Mouse (Mus musculus): Measurements from ENCODE around the gene Nmt1. TPM values are rescaled to one million over a fixed set of nuclear protein-coding genes. Genes with fewer than 3 reads are reported as not detected.

Gene Nmt1
- polyA plus RNA-seq, 1 experiment from 2014 or later: 47.1 TPM

GRCm38 (mm10) chr11:103054798-103055197 is 26.8 kb downstream of the Nmt1 start:
- no peak overlapping the region for H3K4me3 ChIP-seq
- 53% methylated on average over 6 of the region's 6 CpGs for WGBS
- H3K27me3 ChIP-seq (ENCODE audit: insufficient read depth, poor library complexity, severe bottlenecking): no peaks in the 10 kb centered on the region
- H3K4me1 ChIP-seq (replicated peaks): no peaks in the 10 kb centered on the region
- peaks cover 93% of the 10 kb centered on the region for H3K36me3 ChIP-seq
- peak; percentile 63 for DNase-seq (ENCODE audit: low spot score)
- H3K27ac ChIP-seq: no peak overlapping the region
- no peaks in the 10 kb centered on the region for H3K9me3 ChIP-seq

- H3K4me1 ChIP-seq (replicated peaks): no peaks in the 10 kb centered on the region
- no peaks in the 10 kb centered on the region for H3K9me3 ChIP-seq
- H3K36me3 ChIP-seq: peaks cover 95% of the 10 kb centered on the region
- DNase-seq (ENCODE audit: low spot score): no peak
- 95% methylated on average over 7 of the region's 7 CpGs for WGBS
- no peak overlapping the region for H3K27ac ChIP-seq
- no peaks in the 10 kb centered on the region for H3K27me3 ChIP-seq (ENCODE audit: insufficient read depth, poor library complexity, severe bottlenecking)
- H3K4me3 ChIP-seq: no peak overlapping the region
These were observed 28.6 kb downstream of the Nmt1 start for GRCm38 (mm10) chr11:103056636-103057035.

DNA sequence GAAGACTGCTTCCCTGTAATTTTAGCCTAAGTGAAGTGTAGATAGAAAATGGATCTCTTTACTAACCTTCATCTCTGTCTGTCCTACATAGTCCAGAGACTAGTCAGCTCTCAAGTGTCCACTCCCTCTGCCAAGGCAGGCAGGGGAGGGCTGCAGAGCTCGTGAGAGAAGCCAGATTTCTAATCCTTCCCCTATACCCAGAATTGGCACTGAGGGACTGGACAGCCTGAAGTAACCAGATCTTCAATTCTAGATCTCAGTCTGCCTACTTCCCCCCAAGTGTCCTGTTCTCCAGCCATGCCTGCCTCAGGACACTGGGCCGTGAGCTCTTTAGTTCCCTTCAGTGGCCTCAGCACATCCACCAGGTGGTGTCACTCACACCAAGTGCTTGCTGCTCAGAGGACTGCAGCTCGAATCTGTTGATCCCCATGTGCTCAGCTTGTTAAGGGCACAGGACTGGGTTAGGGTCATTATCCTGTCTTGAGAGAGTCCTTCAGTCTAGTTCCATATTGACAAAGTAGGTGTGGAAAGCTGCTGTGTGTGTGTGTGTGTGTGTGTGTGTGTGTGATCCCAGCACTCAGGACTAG is 30.6 kb downstream of the Nmt1 start:
- no peaks in the 10 kb centered on the region for H3K9me3 ChIP-seq
- no peak for DNase-seq (ENCODE audit: low spot score)
- no peaks in the 10 kb centered on the region for H3K27me3 ChIP-seq (ENCODE audit: insufficient read depth, poor library complexity, severe bottlenecking)
- 82% methylated on average over 3 of the region's 3 CpGs for WGBS
- peaks cover 92% of the 10 kb centered on the region for H3K36me3 ChIP-seq
- no peaks in the 10 kb centered on the region for H3K4me1 ChIP-seq (replicated peaks)
- H3K27ac ChIP-seq: no peak overlapping the region
- H3K4me3 ChIP-seq: no peak overlapping the region

DNA sequence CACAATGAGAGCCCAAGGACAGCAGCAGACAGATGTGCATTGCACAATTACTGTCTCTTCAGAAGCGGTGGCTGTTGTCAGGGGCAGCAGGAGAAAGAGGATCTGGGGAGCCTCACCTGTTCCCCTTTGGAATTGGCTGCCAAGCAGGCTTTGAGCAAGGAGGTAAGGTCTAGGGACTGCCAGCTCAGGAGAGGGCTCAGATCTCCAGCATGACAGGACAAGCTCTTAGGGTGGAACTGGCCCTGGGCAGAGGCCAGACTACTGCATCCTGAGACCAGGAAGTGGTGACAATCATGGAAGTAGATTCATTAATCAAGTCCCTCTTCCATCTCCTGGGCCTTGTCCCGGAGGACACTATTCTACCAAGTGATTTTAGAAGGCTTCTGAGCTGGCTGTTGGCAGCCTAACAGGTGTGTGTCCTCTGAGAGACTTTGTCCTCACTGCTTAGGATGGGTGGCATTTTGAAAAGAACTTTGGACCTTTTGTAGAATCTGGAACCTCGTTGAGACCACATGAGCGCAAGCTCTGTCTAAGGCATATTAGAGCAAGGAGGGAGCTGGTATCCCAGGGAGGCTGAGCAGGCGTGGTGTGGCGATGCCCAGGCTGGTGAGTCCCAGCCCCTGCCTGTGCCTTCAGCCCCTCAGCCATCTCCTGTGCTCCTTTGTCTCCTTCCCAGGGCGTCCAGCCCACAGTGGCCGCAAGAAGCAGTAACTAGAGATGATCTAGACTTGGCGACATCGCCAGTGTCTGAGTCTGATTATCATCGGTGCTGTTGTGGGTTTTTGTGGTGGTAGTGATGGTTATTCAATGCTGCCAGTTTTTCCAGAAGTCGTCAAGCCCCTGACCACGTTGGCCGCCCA is 38.4 kb downstream of the Nmt1 start:
- no peaks in the 10 kb centered on the region for H3K4me1 ChIP-seq (replicated peaks)
- no peak overlapping the region for H3K4me3 ChIP-seq
- WGBS: 93% methylated on average over 14 of the region's 14 CpGs
- H3K27me3 ChIP-seq (ENCODE audit: insufficient read depth, poor library complexity, severe bottlenecking): no peaks in the 10 kb centered on the region
- no peak for DNase-seq (ENCODE audit: low spot score)
- peaks cover 95% of the 10 kb centered on the region for H3K36me3 ChIP-seq
- H3K27ac ChIP-seq: no peak overlapping the region
- no peaks in the 10 kb centered on the region for H3K9me3 ChIP-seq

GRCm38 (mm10) chr11:103067051-103067361 is 39.0 kb downstream of the Nmt1 start:
- Histone ChIP-seq H3K27me3 (ENCODE audit: insufficient read depth, poor library complexity, severe bottlenecking) (no peaks in the 10 kb centered on the region), H3K9me3 (no peaks in the 10 kb centered on the region), H3K36me3 (peaks cover 92% of the 10 kb centered on the region), H3K4me1 (replicated peaks) (no peaks in the 10 kb centered on the region), H3K4me3 (no peak overlapping the region), H3K27ac (no peak overlapping the region)
- DNase-seq (ENCODE audit: low spot score): no peak
- 93% methylated on average over 6 of the region's 6 CpGs for WGBS

DNA sequence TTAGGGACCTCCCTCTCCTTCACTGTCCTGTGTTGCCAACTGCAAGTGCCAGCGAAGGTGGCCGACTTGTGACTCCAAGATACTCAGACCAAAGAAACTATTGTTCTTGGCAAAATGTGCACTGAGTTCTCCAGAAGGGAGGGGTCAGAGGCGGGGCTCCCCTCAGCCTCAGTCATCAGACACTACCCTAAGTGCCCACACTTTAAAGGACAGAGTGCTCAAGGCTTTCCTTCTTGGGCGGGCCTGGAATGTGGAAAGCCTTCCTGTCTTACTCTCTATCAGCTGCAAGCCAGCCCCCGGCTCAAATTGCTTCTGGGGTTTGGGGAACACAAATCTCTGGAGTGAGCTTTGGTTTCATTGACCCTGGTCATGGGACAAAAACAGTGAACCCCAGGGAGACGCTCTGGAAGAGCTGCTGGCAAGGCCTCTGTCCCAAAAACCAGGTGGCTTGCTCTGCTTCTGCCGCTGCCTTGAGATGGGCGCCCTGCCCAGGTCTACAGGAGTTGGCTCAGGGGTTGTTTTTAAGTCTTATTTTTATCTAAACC is 39.5 kb downstream of the Nmt1 start:
- Histone ChIP-seq H3K4me3 (no peak overlapping the region), H3K27ac (no peak overlapping the region), H3K27me3 (ENCODE audit: insufficient read depth, poor library complexity, severe bottlenecking) (no peaks in the 10 kb centered on the region), H3K9me3 (no peaks in the 10 kb centered on the region), H3K4me1 (replicated peaks) (no peaks in the 10 kb centered on the region), H3K36me3 (peaks cover 88% of the 10 kb centered on the region)
- DNase-seq (ENCODE audit: low spot score): no peak
- 78% methylated on average over 8 of the region's 8 CpGs for WGBS

DNA sequence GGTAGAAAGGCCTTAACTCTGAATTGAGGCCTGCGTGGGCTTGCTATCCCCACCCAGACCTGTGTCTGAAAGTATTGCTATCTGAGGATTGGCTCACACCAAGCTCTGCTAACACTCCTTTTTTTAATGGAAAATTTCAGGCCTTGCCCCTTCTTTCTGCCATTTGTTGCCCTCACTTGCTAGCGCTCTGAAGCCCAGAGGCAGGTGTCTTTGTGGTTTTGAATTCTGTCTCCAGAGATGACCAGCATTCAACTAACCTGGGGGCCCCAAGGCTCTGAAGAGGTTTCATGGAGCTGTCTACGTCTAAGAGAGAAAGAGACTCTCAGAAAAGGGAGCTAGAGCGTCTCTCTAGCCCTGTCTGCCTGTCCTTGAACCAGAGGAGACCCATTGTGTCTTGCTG is 40.3 kb downstream of the Nmt1 start:
- DNase-seq (ENCODE audit: low spot score): no peak
- H3K4me3 ChIP-seq: no peak overlapping the region
- no peaks in the 10 kb centered on the region for H3K27me3 ChIP-seq (ENCODE audit: insufficient read depth, poor library complexity, severe bottlenecking)
- WGBS: 95% methylated on average over 4 of the region's 4 CpGs
- no peaks in the 10 kb centered on the region for H3K9me3 ChIP-seq
- peaks cover 82% of the 10 kb centered on the region for H3K36me3 ChIP-seq
- H3K27ac ChIP-seq: no peak overlapping the region
- no peaks in the 10 kb centered on the region for H3K4me1 ChIP-seq (replicated peaks)

DNA sequence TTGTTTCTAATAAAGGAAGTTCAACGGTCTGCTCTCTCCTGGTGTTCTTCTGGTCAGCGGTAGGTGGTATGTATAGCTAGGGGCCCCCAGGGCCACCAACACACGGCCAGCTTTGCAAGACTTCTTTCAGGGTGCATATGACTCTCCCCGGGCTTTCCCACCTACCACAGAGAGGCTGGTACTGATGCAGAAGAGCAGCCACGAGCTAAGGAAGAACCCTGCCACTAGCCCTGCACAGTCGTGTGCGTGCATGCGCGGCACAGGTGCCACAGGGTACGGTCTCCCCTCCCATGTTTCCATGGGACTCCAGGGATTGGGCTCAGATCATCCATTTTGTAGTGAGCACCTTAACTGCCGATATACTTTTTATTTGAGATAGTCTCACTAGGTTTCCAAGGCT is 40.9 kb downstream of the Nmt1 start:
- Histone ChIP-seq H3K4me3 (no peak overlapping the region), H3K27me3 (ENCODE audit: insufficient read depth, poor library complexity, severe bottlenecking) (no peaks in the 10 kb centered on the region), H3K36me3 (peaks cover 76% of the 10 kb centered on the region), H3K4me1 (replicated peaks) (peaks cover 2% of the 10 kb centered on the region), H3K9me3 (no peaks in the 10 kb centered on the region), H3K27ac (no peak overlapping the region)
- no peak for DNase-seq (ENCODE audit: low spot score)
- 97% methylated on average over 11 of the region's 11 CpGs for WGBS

DNA sequence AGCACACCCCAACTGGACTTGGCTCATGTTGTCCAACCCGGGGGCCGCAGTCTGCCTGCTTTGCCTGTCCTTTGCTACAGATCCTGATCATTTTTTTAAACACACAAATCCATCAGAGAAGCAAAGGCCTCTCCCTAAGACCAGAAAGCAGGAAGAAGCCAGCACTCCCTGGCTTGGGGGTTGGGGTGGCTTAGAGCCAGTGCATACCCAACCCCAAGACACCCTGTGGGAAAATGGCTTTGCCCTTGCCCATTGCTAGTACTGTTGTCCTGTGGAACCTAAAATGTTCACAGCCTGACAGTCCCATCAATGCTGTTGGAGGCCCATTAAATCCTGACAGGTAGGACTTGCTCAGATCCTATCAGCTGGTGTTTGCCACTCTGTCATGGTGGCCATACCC is 41.7 kb downstream of the Nmt1 start:
- no peak overlapping the region for H3K27ac ChIP-seq
- no peak overlapping the region for H3K4me3 ChIP-seq
- H3K9me3 ChIP-seq: no peaks in the 10 kb centered on the region
- no peak for DNase-seq (ENCODE audit: low spot score)
- H3K4me1 ChIP-seq (replicated peaks): peaks cover 10% of the 10 kb centered on the region
- peaks cover 67% of the 10 kb centered on the region for H3K36me3 ChIP-seq
- H3K27me3 ChIP-seq (ENCODE audit: insufficient read depth, poor library complexity, severe bottlenecking): no peaks in the 10 kb centered on the region
- 89% methylated on average over 2 of the region's 2 CpGs for WGBS

DNA sequence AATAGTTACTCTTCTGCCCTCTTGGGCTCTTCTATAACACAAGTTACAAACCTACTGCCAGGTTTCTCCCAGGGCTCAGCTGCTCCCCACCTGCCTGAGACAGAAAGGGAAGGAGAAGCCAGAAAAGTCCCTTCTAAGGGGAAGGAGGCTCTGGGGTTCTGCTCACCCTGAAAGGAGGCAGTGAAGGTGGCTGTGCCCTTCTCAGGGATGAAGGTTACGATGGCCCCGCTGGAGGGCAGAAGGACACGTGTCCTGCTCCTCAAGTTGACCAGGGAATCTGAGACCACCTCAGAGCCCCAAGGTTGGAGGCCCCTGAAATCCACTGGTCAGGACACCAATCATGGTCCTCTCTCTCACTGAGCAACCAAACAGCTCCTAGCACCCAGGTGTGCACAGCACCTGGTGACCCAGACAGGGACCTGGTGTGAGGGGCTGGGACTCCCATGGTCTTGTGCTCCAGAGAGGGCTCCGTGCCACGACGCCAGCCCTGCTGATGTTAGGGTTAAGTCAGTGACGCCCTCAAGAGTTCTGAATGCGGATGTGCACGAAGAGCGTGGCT is 42.4 kb downstream of the Nmt1 start:
- H3K36me3 ChIP-seq: peaks cover 61% of the 10 kb centered on the region
- WGBS: 91% methylated on average over 10 of the region's 10 CpGs
- no peak for DNase-seq (ENCODE audit: low spot score)

DNA sequence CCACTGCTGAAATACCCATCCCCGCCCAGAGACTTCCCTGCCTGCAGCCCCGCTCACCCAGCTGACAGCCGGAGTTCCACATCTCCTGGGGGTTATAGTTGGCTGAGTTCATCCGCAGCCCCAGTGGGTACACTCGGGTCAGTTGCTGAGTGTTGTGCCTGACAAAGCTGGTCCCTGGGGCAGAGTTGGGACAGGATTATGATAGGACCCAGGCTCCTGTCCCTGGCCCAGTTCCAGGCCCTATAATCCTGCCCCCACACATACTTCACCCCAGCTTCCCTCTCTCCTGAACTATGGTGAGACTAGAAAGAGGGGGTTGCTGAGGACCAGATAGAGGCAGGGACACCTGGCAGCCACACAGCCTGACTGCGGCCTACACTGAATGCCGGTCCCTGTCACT is 45.7 kb downstream of the Nmt1 start:
- 90% methylated on average over 7 of the region's 7 CpGs for WGBS
- H3K27ac ChIP-seq: no peak overlapping the region
- no peak overlapping the region for H3K4me3 ChIP-seq
- no peak for DNase-seq (ENCODE audit: low spot score)
- H3K4me1 ChIP-seq (replicated peaks): peaks cover 13% of the 10 kb centered on the region
- peaks cover 29% of the 10 kb centered on the region for H3K36me3 ChIP-seq
- H3K27me3 ChIP-seq (ENCODE audit: insufficient read depth, poor library complexity, severe bottlenecking): peaks cover 8% of the 10 kb centered on the region
- H3K9me3 ChIP-seq: no peaks in the 10 kb centered on the region

More for the DNA sequence above, 42.4 kb downstream of the Nmt1 start:
- Histone ChIP-seq H3K27ac (no peak overlapping the region), H3K4me1 (replicated peaks) (peaks cover 13% of the 10 kb centered on the region), H3K27me3 (ENCODE audit: insufficient read depth, poor library complexity, severe bottlenecking) (no peaks in the 10 kb centered on the region), H3K9me3 (no peaks in the 10 kb centered on the region), H3K4me3 (no peak overlapping the region)

DNA sequence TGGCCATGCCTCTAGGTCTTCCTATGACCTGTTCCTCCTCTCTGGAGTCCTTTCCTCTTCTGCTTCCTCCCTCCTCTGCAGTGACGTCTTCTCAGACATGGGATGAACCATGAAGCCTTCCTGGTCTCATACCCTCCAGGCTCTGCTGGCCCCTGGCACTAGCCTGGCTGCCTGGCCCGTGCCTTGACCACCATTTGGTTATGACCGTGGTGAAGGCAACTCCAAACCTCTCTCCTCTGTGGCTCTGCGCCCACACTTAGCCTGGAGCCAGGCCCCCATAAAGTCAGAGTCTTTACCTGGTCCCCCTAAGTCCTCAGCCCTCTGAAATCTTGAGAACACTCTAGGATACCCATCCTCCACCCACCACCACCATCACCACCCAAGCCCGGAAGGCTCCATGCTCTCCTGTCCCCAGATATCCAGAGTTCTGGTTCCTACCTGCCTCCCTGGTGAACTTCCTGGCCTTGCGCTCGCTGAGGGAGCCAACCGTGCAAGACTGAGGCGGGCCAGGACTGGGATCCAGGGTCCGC is 46.2 kb downstream of the Nmt1 start:
- DNase-seq (ENCODE audit: low spot score): no peak
- WGBS: 55% methylated on average over 10 of the region's 10 CpGs
- no peaks in the 10 kb centered on the region for H3K9me3 ChIP-seq
- H3K4me1 ChIP-seq (replicated peaks): peaks cover 13% of the 10 kb centered on the region
- no peak overlapping the region for H3K27ac ChIP-seq
- peaks cover 13% of the 10 kb centered on the region for H3K27me3 ChIP-seq (ENCODE audit: insufficient read depth, poor library complexity, severe bottlenecking)
- H3K36me3 ChIP-seq: peaks cover 24% of the 10 kb centered on the region
- H3K4me3 ChIP-seq: no peak overlapping the region

- Histone ChIP-seq H3K4me3 (no peak overlapping the region), H3K4me1 (replicated peaks) (peaks cover 13% of the 10 kb centered on the region), H3K9me3 (no peaks in the 10 kb centered on the region), H3K27ac (peak overlapping the region; percentile 69; the same call in 1 of the 2 replicates), H3K27me3 (ENCODE audit: insufficient read depth, poor library complexity, severe bottlenecking) (peaks cover 20% of the 10 kb centered on the region), H3K36me3 (peaks cover 18% of the 10 kb centered on the region)
- DNase-seq (ENCODE audit: low spot score): no peak
- 22% methylated on average over 10 of the region's 10 CpGs for WGBS
These were observed 46.9 kb downstream of the Nmt1 start for GRCm38 (mm10) chr11:103074796-103075323.

Measured in hindbrain, embryonic 10.5 days (tissue).